Mouse (Mus musculus) embryonic facial prominence, embryonic 10.5 days (tissue): ENCODE data around the gene Nlgn2. TPM values are rescaled to one million over a fixed set of nuclear protein-coding genes. Genes with fewer than 3 reads are reported as not detected.

Experiments
- DNase-seq: peaks from one replicate; pipeline ENCODE4 v3.0.0-alpha.2; 2017; ENCODE audit warnings: low spot score
- H3K27ac ChIP-seq: fragments of 300-500 bp; sonication (generic); replicated peaks from 2 replicates; pipeline ENCODE4 v1.5.1; 2016; ENCODE audit warnings: mild to moderate bottlenecking
- H3K27me3 ChIP-seq: fragments of 300-500 bp; sonication (generic); replicated peaks from 2 replicates; pipeline ENCODE4 v1.6.1; 2016; ENCODE audit warnings: low read depth, mild to moderate bottlenecking; ENCODE audit not compliant: poor library complexity, severe bottlenecking
- H3K36me3 ChIP-seq: fragments of 300-500 bp; sonication (generic); replicated peaks from 2 replicates; pipeline ENCODE4 v1.6.1; 2016; ENCODE audit warnings: mild to moderate bottlenecking, moderate library complexity
- H3K4me1 ChIP-seq: fragments of 300-500 bp; sonication (generic); 2 replicates; pipeline ENCODE4 v1.6.1; 2016
- H3K4me3 ChIP-seq: fragments of 300-500 bp; sonication (generic); 2 replicates; pipeline ENCODE4 v1.5.1; 2016; ENCODE audit warnings: mild to moderate bottlenecking, moderate library complexity
- H3K9me3 ChIP-seq: fragments of 300-500 bp; sonication (generic); 2 replicates; pipeline ENCODE4 v1.6.1; 2016; ENCODE audit warnings: mild to moderate bottlenecking
- WGBS: fragments of 180-500 bp; shearing (Covaris S2); methylation state at CpG from one replicate; pipeline ENCODE4 v1.1.7; 2016; 5-methylcytosine and 5-hydroxymethylcytosine counted together
- polyA plus RNA-seq: library from polyadenylated mRNA; unstranded; fragments of >200 nt; fragmentation: Nextera tagmentation; extraction: Ambion mirVana; gene quantifications from 2 replicates; pipeline ENCODE4 v1.2.1, GENCODE M21; 2016

The Nlgn2 gene
- polyA plus RNA-seq, 1 experiment from 2014 or later, result 5.4 TPM

GRCm38 (mm10) chr11:69799394-69800137 is 38.0 kb downstream of the Nlgn2 start:
- no peaks in the 10 kb centered on the region for H3K36me3 ChIP-seq
- peak overlapping the region; percentile 67 for H3K4me3 ChIP-seq
- H3K27ac ChIP-seq, result peak overlapping the region; percentile 91
- 23% methylated on average over 12 of the region's 12 CpGs for WGBS
- H3K27me3 ChIP-seq, result peaks cover 100% of the 10 kb centered on the region
- no peaks in the 10 kb centered on the region for H3K9me3 ChIP-seq
- H3K4me1 ChIP-seq, result peaks cover 67% of the 10 kb centered on the region
- DNase-seq, result no peak

GRCm38 (mm10) chr11:69797924-69798323 is 39.7 kb downstream of the Nlgn2 start:
- Histone ChIP-seq H3K4me3 (no peak overlapping the region), H3K4me1 (peaks cover 51% of the 10 kb centered on the region), H3K27me3 (peaks cover 100% of the 10 kb centered on the region)

GRCm38 (mm10) chr11:69795983-69796435 is 41.6 kb downstream of the Nlgn2 start:
- DNase-seq, result no peak
- Histone ChIP-seq H3K9me3 (no peaks in the 10 kb centered on the region), H3K36me3 (no peaks in the 10 kb centered on the region), H3K27ac (peak overlapping the region; percentile 66; the same call in 1 of the 2 replicates), H3K27me3 (peaks cover 89% of the 10 kb centered on the region), H3K4me1 (peaks cover 32% of the 10 kb centered on the region), H3K4me3 (peak overlapping the region; percentile 64)
- WGBS, result 2% methylated on average over 13 of the region's 13 CpGs

More at GRCm38 (mm10) chr11:69797924-69798323, 39.7 kb downstream of the Nlgn2 start:
- DNase-seq, result no peak
- Histone ChIP-seq H3K36me3 (no peaks in the 10 kb centered on the region), H3K27ac (no peak overlapping the region), H3K9me3 (no peaks in the 10 kb centered on the region)
- 77% methylated on average over 7 of the region's 7 CpGs for WGBS

- peaks cover 83% of the 10 kb centered on the region for H3K27me3 ChIP-seq
- peaks cover 25% of the 10 kb centered on the region for H3K4me1 ChIP-seq
- peak within 1 kb of the TSS; percentile 66 for H3K27ac ChIP-seq
- H3K4me3 ChIP-seq, result peak within 1 kb of the TSS; percentile 64
- DNase-seq, result peak; percentile 93
- WGBS, result 2% methylated on average over 52 of the region's 52 CpGs
- H3K36me3 ChIP-seq, result no peaks in the 10 kb centered on the region
- no peaks in the 10 kb centered on the region for H3K9me3 ChIP-seq
Observed at GRCm38 (mm10) chr11:69795168-69795982, 42.2 kb downstream of the Nlgn2 start, which contains the start of gene Chrnb1. Gene Chrnb1 (minus strand): TSS chr11:69795943.

GRCm38 (mm10) chr11:69793429-69793828 is 44.2 kb downstream of the Nlgn2 start:
- no peaks in the 10 kb centered on the region for H3K36me3 ChIP-seq
- H3K27me3 ChIP-seq, result peaks cover 63% of the 10 kb centered on the region
- no peak for DNase-seq
- H3K4me1 ChIP-seq, result peaks cover 17% of the 10 kb centered on the region
- no peaks in the 10 kb centered on the region for H3K9me3 ChIP-seq
- H3K4me3 ChIP-seq, result no peak overlapping the region
- WGBS, result 65% methylated on average over 5 of the region's 5 CpGs
- no peak overlapping the region for H3K27ac ChIP-seq

- no peak overlapping the region for H3K4me3 ChIP-seq
- H3K36me3 ChIP-seq, result no peaks in the 10 kb centered on the region
- H3K27me3 ChIP-seq, result peaks cover 43% of the 10 kb centered on the region
- H3K27ac ChIP-seq, result no peak overlapping the region
- H3K9me3 ChIP-seq, result no peaks in the 10 kb centered on the region
- no peak for DNase-seq
- peaks cover 17% of the 10 kb centered on the region for H3K4me1 ChIP-seq
- WGBS, result 75% methylated on average over 5 of the region's 5 CpGs
Observed at GRCm38 (mm10) chr11:69791420-69791819, 46.2 kb downstream of the Nlgn2 start.

- WGBS, result 61% methylated on average over 5 of the region's 5 CpGs
- Histone ChIP-seq H3K27me3 (peaks cover 23% of the 10 kb centered on the region), H3K4me3 (no peak overlapping the region), H3K4me1 (peaks cover 10% of the 10 kb centered on the region; the same call in 1 of the 2 replicates), H3K9me3 (no peaks in the 10 kb centered on the region), H3K36me3 (no peaks in the 10 kb centered on the region), H3K27ac (no peak overlapping the region)
- DNase-seq, result no peak
Observed at GRCm38 (mm10) chr11:69789431-69789830, 48.2 kb downstream of the Nlgn2 start.

- Histone ChIP-seq H3K27me3 (peaks cover 9% of the 10 kb centered on the region), H3K27ac (no peak overlapping the region), H3K4me3 (no peak overlapping the region), H3K4me1 (peaks cover 10% of the 10 kb centered on the region; the same call in 1 of the 2 replicates), H3K36me3 (no peaks in the 10 kb centered on the region), H3K9me3 (no peaks in the 10 kb centered on the region)
- WGBS, result 86% methylated on average over 5 of the region's 5 CpGs
- no peak for DNase-seq
Observed at GRCm38 (mm10) chr11:69787306-69787705, 50.3 kb downstream of the Nlgn2 start.

GRCm38 (mm10) chr11:69784793-69785272 is 52.8 kb downstream of the Nlgn2 start:
- peaks cover 17% of the 10 kb centered on the region for H3K27me3 ChIP-seq
- H3K4me1 ChIP-seq, result peaks cover 10% of the 10 kb centered on the region; the same call in 1 of the 2 replicates
- DNase-seq, result no peak
- no peak overlapping the region for H3K27ac ChIP-seq
- no peaks in the 10 kb centered on the region for H3K36me3 ChIP-seq
- H3K9me3 ChIP-seq, result no peaks in the 10 kb centered on the region
- H3K4me3 ChIP-seq, result peak overlapping the region; percentile 16; the same call in 1 of the 2 replicates
- 44% methylated on average over 15 of the region's 15 CpGs for WGBS

- no peaks in the 10 kb centered on the region for H3K9me3 ChIP-seq
- H3K27ac ChIP-seq, result no peak overlapping the region
- H3K4me1 ChIP-seq, result peaks cover 23% of the 10 kb centered on the region
- H3K36me3 ChIP-seq, result 0 out of 2 replicates have a peak, but pooled peaks cover 2% of the 10 kb centered on the region
- peaks cover 47% of the 10 kb centered on the region for H3K27me3 ChIP-seq
- H3K4me3 ChIP-seq, result no peak overlapping the region
- WGBS, result 43% methylated on average over 4 of the region's 4 CpGs
- DNase-seq, result no peak
Observed at GRCm38 (mm10) chr11:69781828-69782227, 55.8 kb downstream of the Nlgn2 start.

GRCm38 (mm10) chr11:69778985-69779384 is 58.6 kb downstream of the Nlgn2 start:
- Histone ChIP-seq H3K4me1 (peaks cover 20% of the 10 kb centered on the region), H3K27ac (0 out of 2 replicates have a peak overlapping the region, but pooled peaks have one; percentile 25), H3K27me3 (peaks cover 64% of the 10 kb centered on the region), H3K9me3 (no peaks in the 10 kb centered on the region), H3K4me3 (no peak overlapping the region), H3K36me3 (peaks cover 15% of the 10 kb centered on the region; the same call in 1 of the 2 replicates)
- WGBS, result 42% methylated on average over 7 of the region's 7 CpGs
- DNase-seq, result no peak
